Mouse (Mus musculus): ENCODE data around the gene Gm15517. TPM values are rescaled to one million over a fixed set of nuclear protein-coding genes. Genes with fewer than 3 reads are reported as not detected.
A peak's percentile ranks its signal among the peaks of the same experiment; 100 is the strongest.

The Gm15517 gene
- total RNA-seq, 2 experiments from 2014 or later: not detected

DNA sequence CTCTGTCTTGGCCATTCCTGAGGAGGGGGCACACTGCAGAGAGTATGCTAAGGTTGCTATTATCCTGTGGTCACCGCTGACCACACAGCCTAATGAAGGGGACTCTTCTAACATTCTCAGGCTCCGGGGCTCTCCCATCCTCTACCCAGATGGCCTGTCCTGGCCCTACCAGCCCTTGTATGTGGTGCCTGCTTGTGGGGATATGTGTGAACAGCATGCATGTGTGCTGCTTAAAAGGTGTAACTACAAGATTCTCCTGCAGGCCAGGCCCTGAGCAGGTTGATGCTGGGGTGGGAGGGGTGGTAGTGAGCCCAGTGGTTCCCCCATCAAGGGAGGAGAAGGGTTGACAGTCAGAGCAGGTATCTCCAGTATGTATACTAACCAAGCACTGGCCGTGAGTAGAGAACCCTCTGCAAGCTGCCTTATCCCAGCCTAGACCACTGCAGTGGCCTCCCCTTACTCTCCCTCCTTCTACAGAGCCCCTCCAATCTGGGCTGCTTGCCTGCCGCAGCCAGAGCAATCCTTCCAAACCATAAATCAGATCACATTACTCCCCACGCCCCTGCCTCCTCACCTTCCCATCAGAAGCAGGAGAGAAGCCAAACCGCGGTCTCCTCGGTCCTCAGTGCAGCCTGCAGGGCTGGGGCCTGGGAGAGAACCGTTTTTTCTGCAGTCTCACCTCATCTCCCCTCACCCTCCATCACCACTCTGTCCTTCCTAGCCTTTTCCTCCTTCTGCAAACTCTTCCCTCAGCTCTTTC, 46.2 kb downstream of the Gm15517 start:
- DNase-seq (ENCODE audit: low spot score in 2 of 2): peak in 1 of 2 experiments; percentile 13

DNA sequence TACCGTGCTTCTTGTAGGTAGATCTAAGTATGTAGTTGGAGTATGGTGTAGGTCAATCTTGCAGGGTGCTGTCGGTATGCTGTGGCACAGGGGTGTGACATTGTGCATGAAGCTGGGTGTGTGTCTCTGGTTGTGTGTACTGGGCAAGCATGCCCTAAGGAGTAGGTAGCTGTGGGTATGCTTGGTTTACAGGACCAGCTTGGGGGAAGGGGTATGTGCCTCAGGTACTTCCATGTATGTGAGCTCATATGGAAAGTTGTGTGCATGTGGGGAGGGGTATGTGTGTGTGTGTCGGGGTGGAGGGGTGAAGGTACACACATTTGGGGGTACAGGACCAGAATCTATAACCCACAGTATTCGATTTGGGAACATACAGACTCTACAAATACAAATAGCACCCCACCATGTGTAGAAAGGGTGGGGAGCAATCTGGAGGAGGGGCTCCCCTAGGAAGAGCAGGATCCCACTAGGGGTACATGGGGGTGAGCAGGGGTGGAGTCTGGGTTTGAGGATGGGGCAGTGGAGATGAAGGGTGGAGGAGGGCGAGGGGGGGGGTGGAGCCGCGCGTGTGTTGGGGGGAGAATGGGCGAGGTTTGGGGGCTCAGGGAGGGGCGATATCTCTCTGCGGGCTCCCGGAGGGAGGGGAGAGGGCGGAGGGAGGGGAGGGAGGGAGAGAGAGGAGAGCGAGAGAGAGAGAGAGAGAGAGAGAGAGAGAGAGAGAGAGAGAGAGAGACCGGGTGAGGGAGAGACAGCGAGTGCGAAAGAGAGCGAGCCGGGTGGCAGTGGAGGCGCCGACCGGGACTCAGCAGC, 48.4 kb downstream of the Gm15517 start, which contains the start of gene Shank1:
Shank1 (plus strand) TSS at position 779 of the 810 bp plus-strand sequence.
- peak in 1 of 2 experiments; percentile 46 for DNase-seq (ENCODE audit: low spot score in 2 of 2)

DNA sequence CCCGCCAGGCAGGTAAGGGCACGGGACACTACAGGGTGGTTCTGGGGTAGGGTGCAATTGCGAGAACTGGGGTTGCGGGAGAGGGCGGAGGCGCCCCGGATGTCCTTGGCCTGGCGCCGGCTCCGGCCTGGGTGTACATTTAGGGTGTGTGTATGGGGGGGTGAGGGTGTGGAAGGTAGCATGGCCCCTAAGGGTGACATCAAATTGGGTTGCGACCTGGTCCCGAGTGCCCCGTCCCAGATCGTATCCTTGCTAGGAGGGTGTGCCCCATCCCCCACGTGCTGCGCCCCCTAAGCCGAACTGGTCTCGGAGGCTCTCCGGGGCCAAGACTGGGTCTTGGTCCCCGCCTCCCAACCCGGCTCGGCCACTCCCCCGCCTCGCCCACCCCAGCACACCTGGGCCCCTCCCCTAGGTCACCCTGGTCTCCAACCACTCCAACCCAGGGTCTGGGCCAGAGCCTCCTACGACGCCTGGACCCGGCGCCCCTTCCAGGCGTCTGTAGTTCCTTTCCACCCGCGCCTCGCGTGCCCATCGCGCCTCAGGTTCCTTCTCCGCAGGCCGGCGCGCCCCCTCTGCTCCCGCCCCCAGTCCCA, 49.1 kb downstream of the Gm15517 start:
- peak in 1 of 2 experiments; percentile 45 for DNase-seq (ENCODE audit: low spot score in 2 of 2)

DNA sequence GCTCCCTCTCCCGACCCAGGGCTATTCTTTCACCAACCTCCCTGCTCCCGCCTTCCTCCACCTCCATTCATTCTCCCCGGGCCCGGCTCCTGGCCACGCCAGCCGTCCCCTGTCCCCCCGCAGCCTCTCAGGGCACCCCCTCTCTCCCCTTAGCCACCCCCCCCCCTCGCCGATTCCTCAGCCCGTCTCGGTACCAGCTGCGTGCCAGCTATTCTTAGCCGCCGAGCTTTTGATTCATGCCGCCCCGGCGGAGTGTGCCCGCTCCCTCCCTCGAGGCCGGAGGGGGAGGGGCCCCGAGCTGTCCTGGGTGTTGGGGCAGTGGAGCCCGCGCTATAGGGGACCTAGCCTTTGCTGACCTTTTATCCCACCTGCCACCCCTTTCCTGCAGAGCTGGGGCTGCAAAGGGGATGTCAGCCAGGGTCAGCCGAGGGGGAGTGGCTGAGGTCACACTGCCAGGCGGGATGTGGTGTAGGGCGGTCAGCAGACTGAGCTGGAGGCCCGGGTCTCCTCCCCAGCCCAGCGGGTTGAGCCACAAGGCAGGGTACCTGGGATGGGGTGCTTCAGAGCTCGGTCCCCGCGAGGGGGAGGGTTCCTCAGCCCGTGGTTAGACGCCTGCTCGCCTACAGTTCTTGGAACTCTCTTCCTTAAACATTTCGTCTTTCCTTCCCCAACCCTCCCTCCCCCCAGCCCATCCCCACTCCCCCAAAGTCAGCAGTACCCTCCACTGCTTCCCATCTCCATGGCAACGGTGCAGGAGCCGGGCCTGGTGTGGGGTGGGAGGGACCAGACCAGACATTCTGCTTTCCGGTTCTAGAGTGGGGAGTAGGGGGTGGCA, 49.8 kb downstream of the Gm15517 start:
- peak; percentile 56 to 64 for DNase-seq (ENCODE audit: low spot score in 2 of 2)

Other genes with a start within 250 kb of the Gm15517 start
- gene Klk1b26, start 249.3 kb upstream of the Gm15517 start, total RNA-seq (2021): not detected
- gene Klk1b27, start 209.2 kb upstream of the Gm15517 start, total RNA-seq (2021): not detected
- not detected for gene Klk1b21, start 159.1 kb upstream of the Gm15517 start, total RNA-seq (2021)
- not detected for gene Klk1b22, start 148.8 kb upstream of the Gm15517 start, total RNA-seq (2021)
- gene Klk1b16, start 124.7 kb upstream of the Gm15517 start, total RNA-seq (2021): not detected
- not detected for gene Klk1b24, start 73.2 kb upstream of the Gm15517 start, total RNA-seq (2021)
- gene Klk1b3, start 63.3 kb upstream of the Gm15517 start, total RNA-seq (2021): not detected
- gene Klk1b4, start 54.0 kb upstream of the Gm15517 start, total RNA-seq (2021): not detected
- not detected for gene Klk1b5, start 45.5 kb upstream of the Gm15517 start, total RNA-seq (2021)
- not detected for gene Klk1, start 36.1 kb upstream of the Gm15517 start, total RNA-seq (2021)
- gene Gm36864, start 25.3 kb upstream of the Gm15517 start, total RNA-seq (2021): not detected
- gene 1700028J19Rik, start 14.8 kb upstream of the Gm15517 start, total RNA-seq (2021): 1 to 10 TPM; 1.3 to 2.1 TPM
- gene 2410002F23Rik, start 14.7 kb upstream of the Gm15517 start, total RNA-seq (2021): 100 to 1,000 TPM; 117 to 139 TPM
- not detected for gene Acp4, start 4.1 kb upstream of the Gm15517 start, total RNA-seq (2021)
- gene Clec11a, start 45.5 kb downstream of the Gm15517 start, total RNA-seq (2021): 1 to 10 TPM; 1.9 TPM
- 100 to 1,000 TPM; 439 to 476 TPM for gene Shank1, start 48.8 kb downstream of the Gm15517 start, total RNA-seq (2021)
- 10 to 100 TPM; 84.0 to 90.2 TPM for gene Syt3, start 122.7 kb downstream of the Gm15517 start, total RNA-seq (2021)
- gene 1700008O03Rik, start 124.4 kb downstream of the Gm15517 start, total RNA-seq (2021): 1 to 10 TPM; 4.3 to 5.0 TPM
- 100 to 1,000 TPM; 338 to 365 TPM for gene Lrrc4b, start 167.6 kb downstream of the Gm15517 start, total RNA-seq (2021)
- gene Aspdh, start 203.9 kb downstream of the Gm15517 start, total RNA-seq (2021): 10 to 100 TPM; 13.0 to 16.5 TPM
- gene Josd2, start 206.5 kb downstream of the Gm15517 start, total RNA-seq (2021): 10 to 100 TPM; 38.7 to 41.1 TPM
- gene Emc10, start 235.1 kb downstream of the Gm15517 start, total RNA-seq (2021): 100 to 1,000 TPM; 157 to 169 TPM
- gene Fam71e1, start 235.1 kb downstream of the Gm15517 start, total RNA-seq (2021): 10 to 100 TPM; 27.6 to 33.3 TPM

Measured in layer of hippocampus, postnatal 10 days (tissue).